Mouse (Mus musculus): ENCODE measurements around the gene Slain1.

- no peak for TF ChIP-seq CTCF (IDR thresholded peaks at IDR 0.05; ENCODE audit: borderline replicate concordance, insufficient read depth, low read depth, low read length)
- TF ChIP-seq POLR2A (IDR thresholded peaks at IDR 0.05; ENCODE audit: borderline replicate concordance, insufficient read depth, low read length) = no peak
Observed at GRCm38 (mm10) chr14:103754041-103754440, 104.0 kb downstream of the Slain1 start.
